Comparison of ENCODE assay signal across 19 mouse cellular contexts in the genomic region with DNA sequence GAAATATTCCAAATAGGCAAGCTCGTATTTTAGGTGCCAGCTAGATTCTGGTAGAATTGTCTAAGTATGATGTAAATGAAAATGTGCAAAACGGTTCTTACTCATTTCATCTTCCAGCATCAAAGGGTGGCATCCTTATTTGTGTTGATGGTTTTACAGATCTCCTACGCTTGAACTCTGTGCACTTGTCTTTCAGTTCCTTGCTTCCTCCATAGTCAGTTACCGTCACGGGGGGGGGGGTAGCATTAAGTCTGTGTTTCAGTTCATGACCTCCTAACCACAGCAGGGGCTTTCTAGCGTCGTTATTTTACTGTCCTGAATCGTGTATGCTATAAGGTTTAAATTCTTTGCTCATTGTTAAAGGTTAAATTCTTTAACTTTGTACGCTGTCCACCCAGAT.
"Had no signal": no experiment of that assay in that cellular context is flagged by ENCODE, and none has a peak within 500 bp of the region (broad histone marks: within the 10 kb centered on the region; RNA-seq: fewer than 3 reads in every experiment).

No protein-coding gene starts in this region.

- H3K27me3 ChIP-seq: limb, embryonic 13.5 days; liver, embryonic 12.5 days; liver, embryonic 15.5 days; lung, embryonic 15.5 days; midbrain, embryonic 12.5 days; midbrain, embryonic 15.5 days; neural tube, embryonic 13.5 days had no signal

- DNase-seq: kidney, adult 2 months; kidney, postnatal 25 days; layer of hippocampus, adult 9-11 months; liver; lung, adult 18-20 months; lung, postnatal 14 days; lung, postnatal 4 days; thymus, postnatal 25 days had no signal

- ATAC-seq: liver, embryonic 12.5 days; midbrain, embryonic 15.5 days had no signal

- H3K9ac ChIP-seq: limb, embryonic 13.5 days; liver, embryonic 12.5 days; liver, embryonic 15.5 days; lung, embryonic 15.5 days; midbrain, embryonic 12.5 days; midbrain, embryonic 15.5 days; neural tube, embryonic 13.5 days had no signal

- H3K9me3 ChIP-seq: limb, embryonic 10.5 days; limb, embryonic 13.5 days; liver, embryonic 12.5 days; liver, embryonic 15.5 days; lung, embryonic 15.5 days; midbrain, embryonic 12.5 days; midbrain, embryonic 15.5 days; neural tube, embryonic 13.5 days had no signal

- H3K4me3 ChIP-seq: layer of hippocampus, adult 2 months; limb, embryonic 10.5 days; limb, embryonic 13.5 days; liver, embryonic 12.5 days; liver, embryonic 15.5 days; lung, embryonic 15.5 days; midbrain, embryonic 12.5 days; midbrain, embryonic 15.5 days; neural tube, embryonic 13.5 days had no signal

- H3K4me2 ChIP-seq: limb, embryonic 13.5 days; liver, embryonic 12.5 days; liver, embryonic 15.5 days; lung, embryonic 15.5 days; midbrain, embryonic 12.5 days; midbrain, embryonic 15.5 days; neural tube, embryonic 13.5 days had no signal

- H3K4me1 ChIP-seq: limb, embryonic 10.5 days had no signal

- H3K36me3 ChIP-seq: lung, embryonic 15.5 days; midbrain, embryonic 12.5 days had no signal

- H3K27ac ChIP-seq: kidney, postnatal 0 days; layer of hippocampus, adult 2 months; limb, embryonic 10.5 days; limb, embryonic 13.5 days; liver, embryonic 12.5 days; liver, embryonic 15.5 days; lung, embryonic 15.5 days; midbrain, embryonic 12.5 days; midbrain, embryonic 15.5 days; neural tube, embryonic 13.5 days; stomach, postnatal 0 days had no signal
